Mouse (Mus musculus) adrenal gland, postnatal 0 days (tissue): ENCODE data around the gene Zkscan5. TPM values are rescaled to one million over a fixed set of nuclear protein-coding genes. Genes with fewer than 3 reads are reported as not detected.

ENCODE experiments used
- polyA plus RNA-seq: library from polyadenylated mRNA; unstranded; fragments of >200 nt; fragmentation: Nextera tagmentation; extraction: Ambion mirVana; gene quantifications from 2 replicates; pipeline ENCODE4 v1.2.1, GENCODE M21; 2015

Gene Zkscan5
- polyA plus RNA-seq: 7.9 and 8.7 TPM in 2 replicates

GRCm38 (mm10) chr5:145203936-145204691, at the start of gene Zkscan5:
Gene Zkscan5, plus strand, starts transcription at chr5:145204562.

DNA sequence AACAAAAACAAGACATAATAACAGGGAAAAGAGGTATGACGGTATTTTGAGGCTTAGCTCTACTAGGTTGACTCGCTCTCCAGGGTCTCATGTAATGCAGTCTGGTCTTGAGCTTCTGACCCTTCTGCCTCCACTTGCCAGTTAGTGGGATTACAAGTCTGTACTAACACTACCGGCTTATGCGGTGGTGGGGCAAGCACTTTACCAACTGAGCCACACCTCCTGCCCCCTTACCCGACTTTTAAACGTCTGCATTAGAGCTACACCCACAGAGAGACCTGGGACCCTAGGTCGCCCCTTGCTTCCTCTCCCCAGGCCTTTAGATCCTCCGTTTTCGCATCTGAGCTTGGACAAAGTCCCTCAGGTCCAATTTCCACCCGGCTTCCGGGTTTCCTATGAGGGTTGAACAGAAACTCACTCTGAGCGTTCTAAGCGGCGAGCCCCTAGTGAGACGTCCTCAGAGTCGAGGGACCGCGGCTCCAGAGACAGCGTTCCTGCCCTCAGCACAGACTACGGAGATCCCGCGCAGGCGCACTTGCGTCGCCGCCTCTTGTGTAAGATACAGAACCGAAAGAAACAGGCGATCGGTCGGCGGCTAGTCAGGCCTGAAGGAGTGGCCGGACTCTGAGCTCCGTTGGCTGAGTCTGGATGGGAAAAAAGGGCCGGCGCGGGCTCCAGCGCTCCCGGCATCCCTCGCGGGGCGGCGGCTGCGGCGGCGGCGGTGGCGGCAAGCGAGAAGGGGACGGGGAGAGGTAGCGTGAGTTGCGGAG, 37.6 kb upstream of the Zkscan5 start, which contains the start of the genes Ptcd1 and Cpsf4:
Ptcd1 (minus strand) TSS at position 573 of the 770 bp plus-strand sequence.
Cpsf4 (plus strand) TSS at position 678 of the 770 bp plus-strand sequence.

DNA sequence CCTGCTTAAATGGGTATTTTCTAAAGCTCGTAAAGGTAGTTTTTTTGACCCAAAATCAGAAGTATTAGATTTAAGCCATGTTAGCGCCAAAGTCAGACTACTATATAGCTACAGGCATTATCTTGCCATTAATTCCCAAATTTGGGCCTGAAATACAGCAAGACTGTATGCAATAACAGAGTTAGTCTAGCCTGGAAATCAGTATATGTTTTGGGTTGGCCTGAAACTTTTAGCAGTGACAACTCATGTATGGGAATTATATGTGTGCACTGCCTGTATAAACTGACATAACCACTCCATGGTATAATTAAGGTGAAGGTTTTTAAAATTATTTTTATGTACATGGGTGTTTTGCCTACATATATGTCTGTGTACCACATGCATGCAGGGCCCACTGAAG, 12.4 kb upstream of the Zkscan5 start, which contains the start of gene Atp5j2:
Atp5j2 (minus strand) TSS at position 101 of the 400 bp plus-strand sequence.

DNA sequence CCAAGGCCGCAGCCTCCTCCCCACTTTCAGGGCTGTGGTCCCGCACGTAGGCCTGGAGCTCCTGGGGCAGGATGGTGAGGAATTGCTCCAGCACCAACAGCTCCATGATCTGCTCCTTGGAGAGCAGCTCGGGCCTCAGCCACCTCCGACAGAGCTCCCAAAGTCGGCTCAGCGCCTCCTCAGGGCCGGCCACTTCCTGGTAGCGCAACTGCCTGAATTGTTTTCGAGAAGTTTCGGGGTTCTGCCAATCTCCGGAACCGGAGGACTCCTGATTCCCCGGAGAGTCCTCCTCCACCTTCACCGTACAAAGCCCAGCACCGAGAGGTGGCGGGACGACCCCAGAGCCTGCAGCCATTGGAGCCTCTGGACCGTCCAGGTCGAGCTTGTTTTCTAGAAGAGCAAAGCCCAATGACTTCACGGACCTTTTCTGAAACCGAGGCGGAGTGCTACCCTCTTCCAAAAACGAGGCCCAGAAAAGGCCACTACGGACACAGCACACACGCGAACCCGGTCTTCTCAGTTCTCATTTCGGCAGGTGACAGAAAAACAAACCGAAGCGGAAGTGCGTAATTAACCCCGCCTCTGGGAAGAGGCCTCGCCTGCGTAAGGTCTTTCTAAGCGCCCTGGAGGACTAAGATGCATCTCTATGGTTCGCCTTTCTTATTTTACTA, 2.9 kb upstream of the Zkscan5 start, which contains the start of gene Zkscan14:
Zkscan14 (minus strand) TSS at position 548 of the 671 bp plus-strand sequence.

GRCm38 (mm10) chr5:145231367-145231871, 27.1 kb downstream of the Zkscan5 start, which contains the start of gene Zfp655:
Gene Zfp655, plus strand, starts transcription at chr5:145231715.

Other genes with a start within 250 kb of the Zkscan5 start
- gene Smurf1, start 238.7 kb upstream of the Zkscan5 start, polyA plus RNA-seq: 9.3 and 9.7 TPM in 2 replicates
- not detected in 2 replicates for gene Gm4871, start 171.8 kb upstream of the Zkscan5 start, polyA plus RNA-seq
- not detected in 2 replicates for gene 1700018F24Rik, start 161.6 kb upstream of the Zkscan5 start, polyA plus RNA-seq
- 103 and 127 TPM in 2 replicates for gene Arpc1a, start 120.7 kb upstream of the Zkscan5 start, polyA plus RNA-seq
- 0.06 TPM in 1 of 2 replicates, not detected in the other for gene Kpna7, start 120.5 kb upstream of the Zkscan5 start, polyA plus RNA-seq
- 311 and 374 TPM in 2 replicates for gene Arpc1b, start 90.3 kb upstream of the Zkscan5 start, polyA plus RNA-seq
- 58.7 and 70.8 TPM in 2 replicates for gene Pdap1, start 64.3 kb upstream of the Zkscan5 start, polyA plus RNA-seq
- 227 and 301 TPM in 2 replicates for gene Bud31, start 64.2 kb upstream of the Zkscan5 start, polyA plus RNA-seq
- gene Ptcd1, start 37.5 kb upstream of the Zkscan5 start, polyA plus RNA-seq: 14.4 and 25.9 TPM in 2 replicates
- gene Cpsf4, start 37.3 kb upstream of the Zkscan5 start, polyA plus RNA-seq: 19.0 and 22.3 TPM in 2 replicates
- gene Atp5j2, start 12.5 kb upstream of the Zkscan5 start, polyA plus RNA-seq: 935 and 1,769 TPM in 2 replicates
- gene Zkscan14, start 2.7 kb upstream of the Zkscan5 start, polyA plus RNA-seq: 12.5 and 13.6 TPM in 2 replicates
- gene Zfp655, start 27.2 kb downstream of the Zkscan5 start, polyA plus RNA-seq: 35.8 and 45.4 TPM in 2 replicates
- 0.35 and 0.50 TPM in 2 replicates for gene Zscan25, start 75.9 kb downstream of the Zkscan5 start, polyA plus RNA-seq
- not detected in 2 replicates for gene Cyp3a57, start 140.7 kb downstream of the Zkscan5 start, polyA plus RNA-seq